Mouse (Mus musculus): ENCODE measurements around the gene Cog1. TPM values are rescaled to one million over a fixed set of nuclear protein-coding genes. Genes with fewer than 3 reads are reported as not detected.

Cog1 gene
- polyA plus RNA-seq, 1 experiment, result 45.9 TPM

- Histone ChIP-seq H3K4me1 (ENCODE audit: control insufficient read depth, insufficient read depth, low read length) (no peaks in the 10 kb centered on the region; the same call in 1 of the 2 replicates), H3K4me3 (replicated peaks; ENCODE audit: extremely low read depth, low read depth, low read length) (no peak overlapping the region)
- no peak for DNase-seq
- TF ChIP-seq POLR2A (IDR thresholded peaks at IDR 0.05; ENCODE audit: borderline replicate concordance, extremely low read depth, low read depth, low read length) (no peak), CTCF (IDR thresholded peaks at IDR 0.05; ENCODE audit: insufficient read depth, low read length) (no peak)
- WGBS, result 86% methylated on average over 11 of the region's 11 CpGs
Measured at GRCm38 (mm10) chr11:113660940-113661339, 12.0 kb downstream of the Cog1 start.

GRCm38 (mm10) chr11:113661835-113662351, 12.9 kb downstream of the Cog1 start:
- WGBS, result 90% methylated on average over 18 of the region's 18 CpGs
- Histone ChIP-seq H3K4me3 (replicated peaks; ENCODE audit: extremely low read depth, low read depth, low read length) (no peak overlapping the region), H3K4me1 (ENCODE audit: control insufficient read depth, insufficient read depth, low read length) (peaks cover 7% of the 10 kb centered on the region)
- no peak for DNase-seq
- TF ChIP-seq CTCF (IDR thresholded peaks at IDR 0.05; ENCODE audit: insufficient read depth, low read length) (no peak), POLR2A (IDR thresholded peaks at IDR 0.05; ENCODE audit: borderline replicate concordance, extremely low read depth, low read depth, low read length) (no peak)

GRCm38 (mm10) chr11:113664279-113664678, 15.3 kb downstream of the Cog1 start:
- Histone ChIP-seq H3K4me3 (replicated peaks; ENCODE audit: extremely low read depth, low read depth, low read length) (no peak overlapping the region), H3K4me1 (ENCODE audit: control insufficient read depth, insufficient read depth, low read length) (peaks cover 16% of the 10 kb centered on the region)
- TF ChIP-seq POLR2A (IDR thresholded peaks at IDR 0.05; ENCODE audit: borderline replicate concordance, extremely low read depth, low read depth, low read length), result no peak
- TF ChIP-seq CTCF (IDR thresholded peaks at IDR 0.05; ENCODE audit: insufficient read depth, low read length), result no peak
- 58% methylated on average over 2 of the region's 2 CpGs for WGBS
- no peak for DNase-seq

- Histone ChIP-seq H3K4me1 (ENCODE audit: control insufficient read depth, insufficient read depth, low read length) (peaks cover 16% of the 10 kb centered on the region), H3K4me3 (replicated peaks; ENCODE audit: extremely low read depth, low read depth, low read length) (no peak overlapping the region)
- 47% methylated on average over 6 of the region's 6 CpGs for whole genome bisulfite sequencing
- no peak for DNase-seq
- no peak for TF ChIP-seq POLR2A (IDR thresholded peaks at IDR 0.05; ENCODE audit: borderline replicate concordance, extremely low read depth, low read depth, low read length)
- no peak for TF ChIP-seq CTCF (IDR thresholded peaks at IDR 0.05; ENCODE audit: insufficient read depth, low read length)
Measured at GRCm38 (mm10) chr11:113666205-113666604, 17.2 kb downstream of the Cog1 start.

- no peak for DNase-seq
- H3K4me1 ChIP-seq (ENCODE audit: control insufficient read depth, insufficient read depth, low read length), result peaks cover 16% of the 10 kb centered on the region
- no peak overlapping the region for H3K4me3 ChIP-seq (replicated peaks; ENCODE audit: extremely low read depth, low read depth, low read length)
- no peak for TF ChIP-seq POLR2A (IDR thresholded peaks at IDR 0.05; ENCODE audit: borderline replicate concordance, extremely low read depth, low read depth, low read length)
- TF ChIP-seq CTCF (IDR thresholded peaks at IDR 0.05; ENCODE audit: insufficient read depth, low read length), result no peak
- 30% methylated on average over 10 of the region's 10 CpGs for WGBS
Measured at GRCm38 (mm10) chr11:113666648-113667047, 17.7 kb downstream of the Cog1 start.

- no peak for DNase-seq
- no peak overlapping the region for H3K4me3 ChIP-seq (replicated peaks; ENCODE audit: extremely low read depth, low read depth, low read length)
- 50% methylated on average over 2 of the region's 2 CpGs for WGBS
- TF ChIP-seq CTCF (IDR thresholded peaks at IDR 0.05; ENCODE audit: insufficient read depth, low read length) (no peak), POLR2A (IDR thresholded peaks at IDR 0.05; ENCODE audit: borderline replicate concordance, extremely low read depth, low read depth, low read length) (no peak)
- peaks cover 16% of the 10 kb centered on the region for H3K4me1 ChIP-seq (ENCODE audit: control insufficient read depth, insufficient read depth, low read length)
Measured at GRCm38 (mm10) chr11:113667122-113667521, 18.2 kb downstream of the Cog1 start.

- no peak for DNase-seq
- TF ChIP-seq POLR2A (IDR thresholded peaks at IDR 0.05; ENCODE audit: borderline replicate concordance, extremely low read depth, low read depth, low read length) (no peak), CTCF (IDR thresholded peaks at IDR 0.05; ENCODE audit: insufficient read depth, low read length) (no peak)
- Histone ChIP-seq H3K4me3 (replicated peaks; ENCODE audit: extremely low read depth, low read depth, low read length) (no peak overlapping the region), H3K4me1 (ENCODE audit: control insufficient read depth, insufficient read depth, low read length) (peaks cover 16% of the 10 kb centered on the region)
- 63% methylated on average over 4 of the region's 4 CpGs for WGBS
Measured at GRCm38 (mm10) chr11:113667704-113668103, 18.7 kb downstream of the Cog1 start.

GRCm38 (mm10) chr11:113668857-113669256, 19.9 kb downstream of the Cog1 start:
- no peak overlapping the region for H3K4me3 ChIP-seq (replicated peaks; ENCODE audit: extremely low read depth, low read depth, low read length)
- WGBS, result 67% methylated on average over 5 of the region's 5 CpGs
- no peak for DNase-seq
- H3K4me1 ChIP-seq (ENCODE audit: control insufficient read depth, insufficient read depth, low read length), result peaks cover 16% of the 10 kb centered on the region
- TF ChIP-seq CTCF (IDR thresholded peaks at IDR 0.05; ENCODE audit: insufficient read depth, low read length) (no peak), POLR2A (IDR thresholded peaks at IDR 0.05; ENCODE audit: borderline replicate concordance, extremely low read depth, low read depth, low read length) (no peak)

GRCm38 (mm10) chr11:113669711-113670110, 20.7 kb downstream of the Cog1 start:
- H3K4me3 ChIP-seq (replicated peaks; ENCODE audit: extremely low read depth, low read depth, low read length), result no peak overlapping the region
- peaks cover 16% of the 10 kb centered on the region for H3K4me1 ChIP-seq (ENCODE audit: control insufficient read depth, insufficient read depth, low read length)
- WGBS, result 80% methylated on average over 4 of the region's 4 CpGs
- DNase-seq, result no peak
- TF ChIP-seq CTCF (IDR thresholded peaks at IDR 0.05; ENCODE audit: insufficient read depth, low read length), result no peak
- TF ChIP-seq POLR2A (IDR thresholded peaks at IDR 0.05; ENCODE audit: borderline replicate concordance, extremely low read depth, low read depth, low read length), result no peak

- 80% methylated on average over 4 of the region's 4 CpGs for WGBS
- Histone ChIP-seq H3K4me3 (replicated peaks; ENCODE audit: extremely low read depth, low read depth, low read length) (no peak overlapping the region), H3K4me1 (ENCODE audit: control insufficient read depth, insufficient read depth, low read length) (peaks cover 3% of the 10 kb centered on the region; the same call in 1 of the 2 replicates)
- no peak for TF ChIP-seq CTCF (IDR thresholded peaks at IDR 0.05; ENCODE audit: insufficient read depth, low read length)
- TF ChIP-seq POLR2A (IDR thresholded peaks at IDR 0.05; ENCODE audit: borderline replicate concordance, extremely low read depth, low read depth, low read length), result no peak
- DNase-seq, result no peak
Measured at GRCm38 (mm10) chr11:113673614-113674013, 24.6 kb downstream of the Cog1 start.
